Mouse (Mus musculus): ENCODE results near the gene Zpr1.
"Not testable (repeated sequence)": the region's sequence is repeated elsewhere in the genome, so short reads cannot be mapped to it uniquely, and the experiment has no call there.

Gene Zpr1

GRCm38 (mm10) chr9:46259111-46259510, 13.8 kb upstream of the Zpr1 start:
- DNase-seq (ENCODE audit: low read depth in 2 of 2, low spot score in 2 of 2), result no peak

- no peak for DNase-seq (ENCODE audit: low read depth in 2 of 2, low spot score in 2 of 2)
These were observed 11.7 kb upstream of the Zpr1 start for GRCm38 (mm10) chr9:46261131-46261530.

GRCm38 (mm10) chr9:46268343-46268873, 4.5 kb upstream of the Zpr1 start, which contains the start of gene Apoa5:
Gene Apoa5, plus strand, starts transcription at chr9:46268633.
- DNase-seq (ENCODE audit: low read depth in 2 of 2, low spot score in 2 of 2), result no peak

GRCm38 (mm10) chr9:46269125-46269524, 3.7 kb upstream of the Zpr1 start:
- no peak for DNase-seq (ENCODE audit: low read depth in 2 of 2, low spot score in 2 of 2)

GRCm38 (mm10) chr9:46270782-46271181, 2.1 kb upstream of the Zpr1 start:
- no peak for DNase-seq (ENCODE audit: low read depth in 2 of 2, low spot score in 2 of 2)

GRCm38 (mm10) chr9:46272070-46272469, 794 bp upstream of the Zpr1 start:
- peak; percentile 43 to 54 for DNase-seq (ENCODE audit: low read depth in 2 of 2, low spot score in 2 of 2)

- DNase-seq (ENCODE audit: low read depth in 2 of 2, low spot score in 2 of 2), result no peak
These were observed 1.6 kb downstream of the Zpr1 start for GRCm38 (mm10) chr9:46274494-46274893.

- DNase-seq (ENCODE audit: low read depth in 2 of 2, low spot score in 2 of 2), result peak; percentile 88 to 97
These were observed 10.0 kb downstream of the Zpr1 start, which contains the start of gene Bud13 for GRCm38 (mm10) chr9:46282631-46283436. Gene Bud13, plus strand, starts transcription at chr9:46283008.

GRCm38 (mm10) chr9:46298381-46298780, 25.5 kb downstream of the Zpr1 start:
- no peak for DNase-seq (ENCODE audit: low read depth in 2 of 2, low spot score in 2 of 2)

GRCm38 (mm10) chr9:46302142-46302541, 29.3 kb downstream of the Zpr1 start:
- DNase-seq (ENCODE audit: low read depth in 2 of 2, low spot score in 2 of 2), result peak; percentile 47 to 62

GRCm38 (mm10) chr9:46309121-46309520, 36.3 kb downstream of the Zpr1 start:
- no peak for DNase-seq (ENCODE audit: low read depth in 2 of 2, low spot score in 2 of 2)

GRCm38 (mm10) chr9:46314507-46314906, 41.6 kb downstream of the Zpr1 start:
- DNase-seq (ENCODE audit: low read depth in 2 of 2, low spot score in 2 of 2), result peak; percentile 48 to 62

- DNase-seq (ENCODE audit: low read depth in 2 of 2, low spot score in 2 of 2), result no peak
These were observed 42.1 kb downstream of the Zpr1 start for GRCm38 (mm10) chr9:46314921-46315320.

GRCm38 (mm10) chr9:46315807-46316365, 43.0 kb downstream of the Zpr1 start:
- no peak for DNase-seq (ENCODE audit: low read depth in 2 of 2, low spot score in 2 of 2)

- DNase-seq (ENCODE audit: low read depth in 2 of 2, low spot score in 2 of 2), result no peak
These were observed 43.5 kb downstream of the Zpr1 start for GRCm38 (mm10) chr9:46316388-46316787.

GRCm38 (mm10) chr9:46316909-46317308, 44.0 kb downstream of the Zpr1 start:
- no peak for DNase-seq (ENCODE audit: low read depth in 2 of 2, low spot score in 2 of 2)

- DNase-seq (ENCODE audit: low read depth in 2 of 2, low spot score in 2 of 2), result no peak
These were observed 45.1 kb downstream of the Zpr1 start for GRCm38 (mm10) chr9:46317957-46318356.

GRCm38 (mm10) chr9:46319886-46320285, 47.0 kb downstream of the Zpr1 start, which contains the start of gene 4931429L15Rik:
Gene 4931429L15Rik, minus strand, starts transcription at chr9:46319986.
- not testable (repeated sequence) for DNase-seq (ENCODE audit: low read depth in 2 of 2, low spot score in 2 of 2)

- DNase-seq (ENCODE audit: low read depth in 2 of 2, low spot score in 2 of 2), result no peak
These were observed 47.6 kb downstream of the Zpr1 start for GRCm38 (mm10) chr9:46320461-46320860.

GRCm38 (mm10) chr9:46326694-46327405, 54.0 kb downstream of the Zpr1 start:
- no peak for DNase-seq (ENCODE audit: low read depth in 2 of 2, low spot score in 2 of 2)

Measured in CD8-positive naive resting alpha-beta T cell, adult 2 months (primary cell).